Mouse (Mus musculus): ENCODE measurements around the gene Camk1d.

DNA sequence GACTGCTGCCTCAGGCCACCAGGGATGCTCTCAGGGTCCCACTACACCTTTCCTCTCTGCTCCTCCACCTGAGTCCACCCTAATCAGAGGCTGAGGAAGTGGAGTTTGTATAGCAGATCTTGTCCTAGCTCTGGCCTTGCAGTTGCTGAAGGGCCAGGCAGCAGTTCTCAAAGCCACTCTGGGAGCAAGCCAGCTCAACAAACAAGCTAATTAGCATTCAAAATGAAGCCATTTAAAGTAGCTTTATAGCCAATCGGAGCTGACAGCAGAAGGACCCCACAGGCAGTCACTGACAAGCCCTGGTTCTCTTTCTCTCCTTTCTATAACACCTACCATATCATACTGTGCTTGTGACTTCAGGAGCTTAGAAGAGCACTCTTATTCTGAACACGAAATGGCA lies 21.6 kb upstream of the Camk1d start:
- TF ChIP-seq CTCF (IDR thresholded peaks at IDR 0.05; ENCODE audit: low read depth) (no peak), EP300 (IDR thresholded peaks at IDR 0.05; ENCODE audit: low read depth) (no peak)
